Mouse (Mus musculus) myocyte (in vitro differentiated cells): ENCODE data around the gene Zbtb20. TPM values are rescaled to one million over a fixed set of nuclear protein-coding genes. Genes with fewer than 3 reads are reported as not detected.
A peak's percentile ranks its signal among the peaks of the same experiment; 100 is the strongest.

Source experiments
- H3K27me3 ChIP-seq: one replicate; pipeline ENCODE4 v1.6.1; 2011; ENCODE audit not compliant: control insufficient read depth, insufficient read depth, insufficient read length
- H3K36me3 ChIP-seq: one replicate; pipeline ENCODE4 v1.6.1; 2011; ENCODE audit not compliant: control insufficient read depth, insufficient read depth
- H3K4me2 ChIP-seq: one replicate; pipeline ENCODE4 v1.6.1; 2011; ENCODE audit warnings: low read depth, control low read depth
- H3K4me3 ChIP-seq: one replicate; pipeline ENCODE4 v1.5.1; 2011; ENCODE audit warnings: mild to moderate bottlenecking, control low read depth, moderate library complexity
- H3K79me2 ChIP-seq: one replicate; pipeline ENCODE4 v1.6.1; 2011; ENCODE audit not compliant: control insufficient read depth, insufficient read depth
- H3ac ChIP-seq: one replicate; pipeline ENCODE4 v1.6.1; 2011; ENCODE audit not compliant: control insufficient read depth, insufficient read length
- CEBPB ChIP-seq: IDR thresholded peaks from 2 replicates; pipeline ENCODE4 v1.6.1; 2011; ENCODE audit warnings: mild to moderate bottlenecking, moderate library complexity; ENCODE audit not compliant: poor library complexity, insufficient read depth, severe bottlenecking
- E2F4 ChIP-seq: IDR thresholded peaks from one replicate; pipeline ENCODE4 v1.6.1; 2011; ENCODE audit warnings: mild to moderate bottlenecking, control low read depth, moderate library complexity; ENCODE audit not compliant: insufficient read depth
- MAX ChIP-seq: IDR thresholded peaks from one replicate; pipeline ENCODE4 v1.6.1; 2011; ENCODE audit warnings: low read depth, mild to moderate bottlenecking, control low read depth
- MYOD1 ChIP-seq, 3 experiments: IDR thresholded peaks; one replicate each; pipeline ENCODE4 v1.6.1; 2011; ENCODE audit warnings: control low read depth in 2 of 3, low read depth in 2 of 3, mild to moderate bottlenecking in 2 of 3, moderate library complexity in 1 of 3; ENCODE audit not compliant: insufficient read length in 2 of 3, control insufficient read depth in 1 of 3
- MYOG ChIP-seq, 3 experiments: IDR thresholded peaks; one replicate each; pipeline ENCODE4 v1.6.1; 2011; ENCODE audit warnings: control low read depth in 2 of 3, low read depth in 2 of 3, mild to moderate bottlenecking in 2 of 3; ENCODE audit not compliant: insufficient read length in 2 of 3, control insufficient read depth in 1 of 3, insufficient read depth in 1 of 3
- POLR2A ChIP-seq: IDR thresholded peaks from one replicate; pipeline ENCODE4 v1.6.1; 2011; ENCODE audit warnings: low read depth, mild to moderate bottlenecking, control low read depth, moderate library complexity; ENCODE audit not compliant: insufficient read length
- POLR2AphosphoS2 ChIP-seq: IDR thresholded peaks from one replicate; pipeline ENCODE4 v1.6.1; 2011; ENCODE audit warnings: low read depth, control low read depth; ENCODE audit not compliant: insufficient read length
- REST ChIP-seq: IDR thresholded peaks from one replicate; pipeline ENCODE4 v1.6.1; 2011; ENCODE audit warnings: mild to moderate bottlenecking, control low read depth, moderate library complexity; ENCODE audit not compliant: insufficient read depth, insufficient read length
- SRF ChIP-seq: IDR thresholded peaks from one replicate; pipeline ENCODE4 v1.6.1; 2011; ENCODE audit warnings: low read depth; ENCODE audit not compliant: control insufficient read depth, insufficient read length
- TCF12 ChIP-seq: IDR thresholded peaks from one replicate; pipeline ENCODE4 v1.6.1; 2011; ENCODE audit warnings: mild to moderate bottlenecking, control low read depth; ENCODE audit not compliant: poor library complexity, insufficient read depth, severe bottlenecking
- TCF3 ChIP-seq: IDR thresholded peaks from one replicate; pipeline ENCODE4 v1.6.1; 2011; ENCODE audit warnings: low read depth, control low read depth; ENCODE audit not compliant: insufficient read length
- USF1 ChIP-seq: IDR thresholded peaks from one replicate; pipeline ENCODE4 v1.6.1; 2011; ENCODE audit warnings: low read depth, mild to moderate bottlenecking, control low read depth, moderate library complexity
- polyA plus RNA-seq: library from polyadenylated mRNA; unstranded; fragments of >200 nt; fragmentation: generic; extraction: Trizol; gene quantifications from one replicate; pipeline ENCODE4 v1.2.1, GENCODE M21; 2012; ENCODE audit warnings: missing spikeins

Zbtb20 gene
- polyA plus RNA-seq, 1 experiment: 5.0 TPM

DNA sequence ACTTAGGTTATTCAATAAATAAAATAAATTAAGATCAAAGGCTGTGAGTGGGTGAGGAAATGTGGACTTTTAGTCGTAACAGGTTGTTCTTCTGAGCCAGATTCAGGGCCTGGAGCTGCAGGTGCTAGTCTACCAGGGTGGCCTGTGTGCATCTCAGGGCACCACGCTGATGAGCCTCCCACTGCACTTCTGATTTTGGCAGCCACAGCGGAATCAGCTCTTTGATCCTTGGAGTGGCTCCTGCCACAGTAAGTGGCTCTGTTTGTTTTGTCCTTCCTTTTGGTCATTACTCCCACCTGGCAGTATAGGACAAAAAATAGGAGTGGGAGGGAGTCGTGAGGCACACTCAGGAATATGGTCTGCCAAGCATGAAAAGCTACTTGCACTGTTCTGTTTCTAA lies 354.6 kb downstream of the Zbtb20 start:
- H3K36me3 ChIP-seq: no peaks in the 10 kb centered on the region
- H3K27me3 ChIP-seq: no peaks in the 10 kb centered on the region

GRCm38 (mm10) chr16:43234249-43234648 lies 358.6 kb downstream of the Zbtb20 start:
- Histone ChIP-seq H3K4me2 (no peak overlapping the region), H3K4me3 (no peak overlapping the region), H3ac (no peak overlapping the region), H3K36me3 (no peaks in the 10 kb centered on the region), H3K27me3 (no peaks in the 10 kb centered on the region), H3K79me2 (no peaks in the 10 kb centered on the region)
- TF ChIP-seq E2F4 (no peak), MYOG (IDR thresholded peaks at IDR 0.05; ENCODE audit: control insufficient read depth in 1 of 3, insufficient read depth in 1 of 3, insufficient read length in 2 of 3, low read depth in 2 of 3) (no peak), CEBPB (no peak), POLR2AphosphoS2 (no peak), TCF3 (no peak), REST (no peak), MYOD1 (IDR thresholded peaks at IDR 0.05; ENCODE audit: control insufficient read depth in 1 of 3, insufficient read length in 2 of 3, low read depth in 2 of 3) (no peak), TCF12 (no peak), MAX (no peak), USF1 (no peak), SRF (no peak), POLR2A (no peak)

More for the DNA sequence above, 354.6 kb downstream of the Zbtb20 start:
- H3K4me3 ChIP-seq: no peak overlapping the region
- no peak overlapping the region for H3ac ChIP-seq
- no peak overlapping the region for H3K4me2 ChIP-seq
- no peaks in the 10 kb centered on the region for H3K79me2 ChIP-seq
- TF ChIP-seq MYOD1 (IDR thresholded peaks at IDR 0.05; ENCODE audit: control insufficient read depth in 1 of 3, insufficient read length in 2 of 3, low read depth in 2 of 3) (no peak), E2F4 (no peak), TCF3 (no peak), MAX (no peak)

GRCm38 (mm10) chr16:43235317-43235716 lies 359.6 kb downstream of the Zbtb20 start:
- Histone ChIP-seq H3K36me3 (no peaks in the 10 kb centered on the region), H3K79me2 (no peaks in the 10 kb centered on the region), H3K4me3 (no peak overlapping the region), H3K27me3 (no peaks in the 10 kb centered on the region), H3ac (no peak overlapping the region), H3K4me2 (peak overlapping the region; percentile 25)
- TF ChIP-seq MYOD1 (IDR thresholded peaks at IDR 0.05; ENCODE audit: control insufficient read depth in 1 of 3, insufficient read length in 2 of 3, low read depth in 2 of 3): no peak
- no peak for TF ChIP-seq MAX
- TF ChIP-seq SRF: no peak
- TF ChIP-seq POLR2A: no peak
- TF ChIP-seq TCF12: no peak
- TF ChIP-seq POLR2AphosphoS2: no peak
- TF ChIP-seq USF1: no peak

DNA sequence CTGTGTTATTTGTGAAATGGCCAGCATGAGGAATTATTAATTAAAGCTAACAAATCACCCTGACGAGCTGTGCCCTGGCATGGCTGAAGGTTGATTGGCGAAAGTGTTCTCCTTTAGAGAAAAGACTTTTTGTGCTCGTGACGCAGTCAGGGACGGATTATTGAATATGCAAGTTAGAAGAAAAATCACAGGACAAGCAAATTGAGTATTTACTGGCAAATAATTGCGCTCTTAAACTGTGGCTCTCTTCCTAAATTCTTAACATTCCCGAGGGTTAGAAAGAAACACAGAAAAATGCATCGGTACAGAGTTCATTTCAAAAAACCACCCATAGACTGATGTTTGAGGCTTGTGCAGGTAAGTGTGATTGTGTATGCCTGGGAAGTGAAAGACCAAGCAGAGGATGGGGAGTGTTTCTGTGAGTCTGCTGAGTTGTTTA lies 360.1 kb downstream of the Zbtb20 start:
- H3ac ChIP-seq: no peak overlapping the region
- TF ChIP-seq USF1 (no peak), REST (no peak), MAX (no peak), E2F4 (no peak), MYOG (IDR thresholded peaks at IDR 0.05; ENCODE audit: control insufficient read depth in 1 of 3, insufficient read depth in 1 of 3, insufficient read length in 2 of 3, low read depth in 2 of 3) (no peak), CEBPB (no peak), TCF12 (no peak), TCF3 (no peak), POLR2A (no peak), SRF (no peak), POLR2AphosphoS2 (no peak), MYOD1 (IDR thresholded peaks at IDR 0.05; ENCODE audit: control insufficient read depth in 1 of 3, insufficient read length in 2 of 3, low read depth in 2 of 3) (no peak)
- H3K79me2 ChIP-seq: no peaks in the 10 kb centered on the region
- H3K4me2 ChIP-seq: peak overlapping the region; percentile 25
- H3K27me3 ChIP-seq: no peaks in the 10 kb centered on the region
- H3K4me3 ChIP-seq: no peak overlapping the region
- H3K36me3 ChIP-seq: no peaks in the 10 kb centered on the region

DNA sequence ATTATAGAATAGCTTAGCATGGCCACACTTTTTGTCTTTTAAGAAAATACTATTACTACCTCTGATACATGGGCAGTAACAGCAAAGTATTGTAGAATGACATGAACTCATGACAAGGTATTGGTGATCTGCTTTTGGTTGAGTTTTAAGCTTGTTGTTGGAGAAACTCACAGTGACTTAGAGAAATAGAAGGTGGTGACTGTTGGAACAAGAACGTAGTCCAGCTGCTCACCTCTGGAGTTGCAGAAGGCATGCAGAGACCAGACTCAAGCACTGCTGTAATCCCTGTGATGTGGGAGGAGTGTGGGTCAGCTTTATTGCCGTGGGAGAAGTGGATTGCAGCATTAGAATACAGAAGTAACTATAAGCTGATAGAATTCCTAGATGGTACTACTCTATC lies 361.9 kb downstream of the Zbtb20 start:
- no peak overlapping the region for H3ac ChIP-seq
- TF ChIP-seq E2F4 (no peak), SRF (no peak), POLR2AphosphoS2 (no peak), MYOD1 (IDR thresholded peaks at IDR 0.05; ENCODE audit: control insufficient read depth in 1 of 3, insufficient read length in 2 of 3, low read depth in 2 of 3) (no peak), CEBPB (no peak), POLR2A (no peak), MYOG (IDR thresholded peaks at IDR 0.05; ENCODE audit: control insufficient read depth in 1 of 3, insufficient read depth in 1 of 3, insufficient read length in 2 of 3, low read depth in 2 of 3) (no peak), TCF3 (no peak), TCF12 (no peak), USF1 (no peak), REST (no peak), MAX (no peak)
- H3K79me2 ChIP-seq: no peaks in the 10 kb centered on the region
- no peak overlapping the region for H3K4me3 ChIP-seq
- H3K36me3 ChIP-seq: no peaks in the 10 kb centered on the region
- no peaks in the 10 kb centered on the region for H3K27me3 ChIP-seq
- H3K4me2 ChIP-seq: no peak overlapping the region
